Mouse (Mus musculus) intestine, embryonic 14.5 days (tissue): ENCODE measurements at regions not wholly inside any gene's neighbourhood (a gene's known extent, or its start where the extent isn't known, plus 50 kb on each side); places are given as distances from the start of the nearest gene placed in this dataset.

ENCODE experiments used
- ATAC-seq: fragments of 200-750 bp; cut with Nextera tagmentation; replicated peaks from 2 replicates; pipeline ENCODE4 v1.8.0; 2017; ENCODE audit warnings: low read depth, moderate number of reproducible peaks, moderate TSS enrichment, moderate library complexity; ENCODE audit not compliant: low FRiP score, low TSS enrichment
- DNase-seq: peaks from one replicate; pipeline ENCODE4 v3.0.0-alpha.2; 2018; ENCODE audit warnings: low spot score
- H3K27ac ChIP-seq: fragments of 300-500 bp; sonication (generic); 2 replicates; pipeline ENCODE4 v1.5.1; 2014; ENCODE audit warnings: low read depth, mild to moderate bottlenecking, control low read depth
- H3K27me3 ChIP-seq: fragments of 300-500 bp; sonication (generic); replicated peaks from 2 replicates; pipeline ENCODE4 v1.6.1; 2014; ENCODE audit warnings: low read length, control low read depth; ENCODE audit not compliant: control insufficient read depth, insufficient read depth
- H3K36me3 ChIP-seq: fragments of 300-500 bp; sonication (generic); 2 replicates; pipeline ENCODE4 v1.6.1; 2014; ENCODE audit warnings: low read length, control low read depth; ENCODE audit not compliant: control insufficient read depth, insufficient read depth
- H3K4me1 ChIP-seq: fragments of 300-500 bp; sonication (generic); replicated peaks from 2 replicates; pipeline ENCODE4 v1.6.1; 2014; ENCODE audit warnings: low read length, control low read depth, mixed read lengths; ENCODE audit not compliant: control insufficient read depth, insufficient read depth
- H3K4me2 ChIP-seq: fragments of 300-500 bp; sonication (generic); 2 replicates; pipeline ENCODE4 v1.6.1; 2014; ENCODE audit warnings: low read length
- H3K4me3 ChIP-seq: fragments of 300-500 bp; sonication (generic); 2 replicates; pipeline ENCODE4 v1.5.1; 2014; ENCODE audit warnings: low read depth, low read length, control low read depth, mixed read lengths
- H3K9ac ChIP-seq: fragments of 300-500 bp; sonication (generic); 2 replicates; pipeline ENCODE4 v1.6.1; 2014; ENCODE audit warnings: mild to moderate bottlenecking, low read length
- H3K9me3 ChIP-seq: fragments of 300-500 bp; sonication (generic); 2 replicates; pipeline ENCODE4 v1.6.1; 2016; ENCODE audit warnings: low read length, control low read depth; ENCODE audit not compliant: control insufficient read depth
- WGBS: fragments of 180-500 bp; shearing (Covaris S2); extraction: QIAGEN DNeasy Blood & Tissue Kit; methylation state at CpG from one replicate; pipeline ENCODE4 v1.1.7; 2014; 5-methylcytosine and 5-hydroxymethylcytosine counted together

GRCm38 (mm10) chr8:18536059-18536458 lies 442.0 kb downstream of the Defb40 start:
- no peak for DNase-seq
- Histone ChIP-seq H3K36me3 (no peaks in the 10 kb centered on the region), H3K27ac (no peak overlapping the region), H3K27me3 (no peaks in the 10 kb centered on the region), H3K4me1 (no peaks in the 10 kb centered on the region), H3K4me2 (no peak overlapping the region), H3K9ac (no peak overlapping the region), H3K9me3 (no peaks in the 10 kb centered on the region), H3K4me3 (no peak overlapping the region)
- no peak for ATAC-seq
- WGBS, result 72% methylated on average over 2 of the region's 2 CpGs

- no peak overlapping the region for H3K27ac ChIP-seq
- H3K36me3 ChIP-seq, result no peaks in the 10 kb centered on the region
- no peaks in the 10 kb centered on the region for H3K9me3 ChIP-seq
- H3K4me1 ChIP-seq, result no peaks in the 10 kb centered on the region
- no peaks in the 10 kb centered on the region for H3K27me3 ChIP-seq
- DNase-seq, result no peak
- ATAC-seq, result no peak
- 77% methylated on average over 6 of the region's 6 CpGs for WGBS
- no peak overlapping the region for H3K4me2 ChIP-seq
- no peak overlapping the region for H3K9ac ChIP-seq
- no peak overlapping the region for H3K4me3 ChIP-seq
Measured at GRCm38 (mm10) chr8:18528120-18528519, 449.9 kb downstream of the Defb40 start.

GRCm38 (mm10) chr8:18512409-18512808 lies 465.6 kb downstream of the Defb40 start:
- no peak for ATAC-seq
- Histone ChIP-seq H3K4me3 (no peak overlapping the region), H3K4me2 (no peak overlapping the region)

GRCm38 (mm10) chr8:18506158-18507022 lies 471.7 kb downstream of the Defb40 start:
- H3K9me3 ChIP-seq, result no peaks in the 10 kb centered on the region
- no peak overlapping the region for H3K4me3 ChIP-seq
- no peak for DNase-seq
- H3K36me3 ChIP-seq, result no peaks in the 10 kb centered on the region
- H3K27me3 ChIP-seq, result no peaks in the 10 kb centered on the region
- H3K4me1 ChIP-seq, result no peaks in the 10 kb centered on the region
- no peak overlapping the region for H3K4me2 ChIP-seq
- no peak overlapping the region for H3K27ac ChIP-seq
- WGBS, result 71% methylated on average over 13 of the region's 13 CpGs
- H3K9ac ChIP-seq, result no peak overlapping the region
- no peak for ATAC-seq

More at GRCm38 (mm10) chr8:18512409-18512808, 465.6 kb downstream of the Defb40 start:
- no peak for DNase-seq
- Histone ChIP-seq H3K27me3 (no peaks in the 10 kb centered on the region), H3K9ac (no peak overlapping the region), H3K4me1 (no peaks in the 10 kb centered on the region), H3K36me3 (no peaks in the 10 kb centered on the region), H3K9me3 (no peaks in the 10 kb centered on the region), H3K27ac (no peak overlapping the region)
- WGBS, result 49% methylated on average over 2 of the region's 2 CpGs

- 72% methylated on average over 5 of the region's 5 CpGs for WGBS
- H3K9ac ChIP-seq, result no peak overlapping the region
- H3K27ac ChIP-seq, result no peak overlapping the region
- ATAC-seq (no peak), DNase-seq (no peak)
- H3K9me3 ChIP-seq, result no peaks in the 10 kb centered on the region
- no peaks in the 10 kb centered on the region for H3K36me3 ChIP-seq
- no peak overlapping the region for H3K4me2 ChIP-seq
- H3K4me3 ChIP-seq, result no peak overlapping the region
- H3K27me3 ChIP-seq, result no peaks in the 10 kb centered on the region
- H3K4me1 ChIP-seq, result no peaks in the 10 kb centered on the region
Measured at GRCm38 (mm10) chr8:18490620-18491019, 487.4 kb downstream of the Defb40 start.

DNA sequence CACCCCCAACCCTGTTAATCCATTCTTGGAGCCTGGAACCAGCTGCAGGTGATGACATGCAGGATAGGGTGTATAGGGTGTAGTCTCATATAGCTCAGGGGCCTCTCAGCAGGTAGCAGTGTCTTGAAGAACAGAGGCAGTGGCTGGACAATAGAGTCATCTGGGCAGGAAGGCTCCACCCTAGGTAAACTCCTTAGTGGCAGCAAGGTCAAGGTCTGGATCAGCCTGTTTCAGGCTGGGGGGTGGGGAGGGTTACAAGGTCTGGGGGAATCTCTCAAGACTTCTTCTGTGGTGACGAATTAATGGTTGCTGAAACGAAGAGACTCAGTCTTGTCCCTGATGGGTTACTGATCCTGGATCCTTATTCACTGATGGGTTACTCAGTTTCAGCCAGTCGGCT lies 498.0 kb downstream of the Defb40 start:
- H3K4me3 ChIP-seq, result no peak overlapping the region
- no peaks in the 10 kb centered on the region for H3K4me1 ChIP-seq
- no peak overlapping the region for H3K4me2 ChIP-seq
- H3K9ac ChIP-seq, result no peak overlapping the region
- ATAC-seq, result no peak
- H3K27ac ChIP-seq, result no peak overlapping the region
- H3K27me3 ChIP-seq, result no peaks in the 10 kb centered on the region
- no peak for DNase-seq
- 73% methylated on average over 3 of the region's 3 CpGs for WGBS
- H3K9me3 ChIP-seq, result no peaks in the 10 kb centered on the region
- H3K36me3 ChIP-seq, result no peaks in the 10 kb centered on the region

GRCm38 (mm10) chr8:18478166-18478565 lies 499.9 kb downstream of the Defb40 start:
- DNase-seq, result no peak
- H3K27me3 ChIP-seq, result no peaks in the 10 kb centered on the region

DNA sequence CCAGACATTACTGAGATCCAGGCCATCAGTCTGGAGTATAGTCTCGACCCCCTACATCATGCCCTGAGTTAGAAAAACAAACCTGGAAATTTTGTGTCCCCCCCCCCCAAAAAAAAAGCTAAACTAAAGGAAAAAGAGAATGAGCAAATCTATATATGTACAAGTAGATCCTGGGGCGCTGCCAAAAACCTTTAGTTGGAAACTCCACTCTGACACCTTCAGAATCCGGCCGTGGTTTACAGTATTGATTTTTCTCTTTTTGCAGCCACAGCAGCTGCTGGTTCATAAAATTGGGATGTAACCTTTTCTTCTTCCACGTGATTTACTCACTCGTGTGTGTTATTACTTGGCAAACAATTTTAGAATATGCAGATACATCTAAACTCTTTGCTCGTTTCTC lies 510.5 kb downstream of the Defb40 start:
- no peaks in the 10 kb centered on the region for H3K4me1 ChIP-seq
- H3K9me3 ChIP-seq, result 0 out of 2 replicates have a peak, but pooled peaks cover 4% of the 10 kb centered on the region
- no peak overlapping the region for H3K9ac ChIP-seq
- H3K27ac ChIP-seq, result no peak overlapping the region
- no peaks in the 10 kb centered on the region for H3K36me3 ChIP-seq
- DNase-seq, result no peak
- ATAC-seq, result no peak
- no peak overlapping the region for H3K4me3 ChIP-seq
- no peaks in the 10 kb centered on the region for H3K27me3 ChIP-seq
- H3K4me2 ChIP-seq, result no peak overlapping the region
- WGBS, result 67% methylated on average over 7 of the region's 7 CpGs

More at GRCm38 (mm10) chr8:18478166-18478565, 499.9 kb downstream of the Defb40 start:
- 0 out of 2 replicates have a peak, but pooled peaks have one; percentile 19 for ATAC-seq
- 74% methylated on average over 4 of the region's 4 CpGs for WGBS
- Histone ChIP-seq H3K4me1 (no peaks in the 10 kb centered on the region), H3K36me3 (no peaks in the 10 kb centered on the region), H3K4me2 (no peak overlapping the region), H3K4me3 (no peak overlapping the region), H3K9me3 (no peaks in the 10 kb centered on the region), H3K9ac (no peak overlapping the region), H3K27ac (no peak overlapping the region)

GRCm38 (mm10) chr8:18460609-18461008 lies 517.4 kb downstream of the Defb40 start:
- H3K27me3 ChIP-seq, result no peaks in the 10 kb centered on the region
- H3K27ac ChIP-seq, result no peak overlapping the region
- H3K9ac ChIP-seq, result no peak overlapping the region
- DNase-seq (no peak), ATAC-seq (no peak)
- no peak overlapping the region for H3K4me2 ChIP-seq
- H3K9me3 ChIP-seq, result no peaks in the 10 kb centered on the region
- WGBS, result 76% methylated on average over 4 of the region's 4 CpGs
- H3K4me3 ChIP-seq, result no peak overlapping the region
- H3K36me3 ChIP-seq, result no peaks in the 10 kb centered on the region
- H3K4me1 ChIP-seq, result no peaks in the 10 kb centered on the region
